Mouse (Mus musculus) liver, postnatal 0 days (tissue): ENCODE results near the gene Ddx6.

Experiments
- CTCF ChIP-seq: sonication (generic); IDR thresholded peaks from 2 replicates; pipeline ENCODE4 v1.5.1; 2016; ENCODE audit warnings: antibody characterized with exemption, low read depth
- EP300 ChIP-seq: IDR thresholded peaks from 2 replicates; pipeline ENCODE4 v1.6.1; 2016; ENCODE audit warnings: antibody characterized with exemption, low read depth, mild to moderate bottlenecking

- TF ChIP-seq EP300 (no peak), CTCF (no peak)
These were observed 16.1 kb upstream of the Ddx6 start for GRCm38 (mm10) chr9:44588605-44589004.
